Mouse (Mus musculus): ENCODE data around the gene Lgals3bp.

The Lgals3bp gene

GRCm38 (mm10) chr11:118360907-118361341 is 41.0 kb downstream of the Lgals3bp start:
- no peak for DNase-seq

GRCm38 (mm10) chr11:118360491-118360890 is 41.4 kb downstream of the Lgals3bp start:
- no peak for DNase-seq

- DNase-seq = no peak
These were observed 46.3 kb downstream of the Lgals3bp start, which contains the start of gene Timp2 for GRCm38 (mm10) chr11:118355640-118356039. Gene Timp2 (minus strand): TSS chr11:118355740.

- peak; percentile 91 for DNase-seq
These were observed 46.7 kb downstream of the Lgals3bp start for GRCm38 (mm10) chr11:118355205-118355604.

- DNase-seq = peak; percentile 40
These were observed 47.2 kb downstream of the Lgals3bp start for GRCm38 (mm10) chr11:118354636-118355191.

GRCm38 (mm10) chr11:118349494-118349893 is 52.4 kb downstream of the Lgals3bp start:
- DNase-seq = no peak

GRCm38 (mm10) chr11:118348877-118349276 is 53.0 kb downstream of the Lgals3bp start:
- peak; percentile 78 for DNase-seq

- DNase-seq = no peak
These were observed 53.5 kb downstream of the Lgals3bp start for GRCm38 (mm10) chr11:118348419-118348818.

GRCm38 (mm10) chr11:118347911-118348310 is 54.0 kb downstream of the Lgals3bp start:
- DNase-seq = no peak

- DNase-seq = no peak
These were observed 54.5 kb downstream of the Lgals3bp start for GRCm38 (mm10) chr11:118347391-118347790.

GRCm38 (mm10) chr11:118346395-118347096 is 55.3 kb downstream of the Lgals3bp start:
- DNase-seq = no peak

GRCm38 (mm10) chr11:118345693-118346092 is 56.2 kb downstream of the Lgals3bp start:
- peak; percentile 50 for DNase-seq

GRCm38 (mm10) chr11:118343629-118344028 is 58.3 kb downstream of the Lgals3bp start:
- no peak for DNase-seq

Data from kidney, postnatal 14 days (tissue).